Mouse (Mus musculus) MEL (cell line): ENCODE measurements around the gene Hoxa4.

Source experiments
- E2F4 ChIP-seq: IDR thresholded peaks from 2 replicates; pipeline ENCODE4 v1.6.1; 2011; ENCODE audit warnings: low read depth, low read length, improper control_type of control experiment, borderline replicate concordance
- EP300 ChIP-seq, 2 experiments: IDR thresholded peaks; 2 replicates each; pipeline ENCODE4 v1.6.1; 2011; ENCODE audit warnings: improper control_type of control experiment in 2 of 2, low read length in 2 of 2, low read depth in 1 of 2, mild to moderate bottlenecking in 1 of 2
- GATA1 ChIP-seq: IDR thresholded peaks from 2 replicates; pipeline ENCODE4 v1.6.1; 2011; ENCODE audit warnings: low read depth, low read length, improper control_type of control experiment
- JUND ChIP-seq: IDR thresholded peaks from 2 replicates; pipeline ENCODE4 v1.6.1; 2011; ENCODE audit warnings: low read depth, mild to moderate bottlenecking, improper control_type of control experiment, low read length
- MAFK ChIP-seq: IDR thresholded peaks from 2 replicates; pipeline ENCODE4 v1.6.1; 2011; ENCODE audit warnings: low read depth, mild to moderate bottlenecking, low read length, improper control_type of control experiment, borderline replicate concordance
- MEF2A ChIP-seq: IDR thresholded peaks from 2 replicates; pipeline ENCODE4 v1.6.1; 2014; ENCODE audit warnings: low read depth, mild to moderate bottlenecking, inconsistent platforms, low read length, improper control_type of control experiment; ENCODE audit not compliant: poor library complexity, insufficient replicate concordance, severe bottlenecking; ENCODE audit errors: extremely low read depth
- MYC ChIP-seq: IDR thresholded peaks from 2 replicates; pipeline ENCODE4 v1.6.1; 2011; ENCODE audit warnings: low read depth, mild to moderate bottlenecking, low read length, improper control_type of control experiment, moderate library complexity
- POLR2A ChIP-seq, 2 experiments: IDR thresholded peaks; 2 replicates each; pipeline ENCODE4 v1.6.1; 2011 to 2012; ENCODE audit warnings: low read length in 2 of 2, mild to moderate bottlenecking in 2 of 2, control low read depth in 1 of 2, improper control_type of control experiment in 1 of 2, low read depth in 1 of 2, moderate library complexity in 1 of 2; ENCODE audit not compliant: control insufficient read depth in 1 of 2, insufficient read depth in 1 of 2, poor library complexity in 1 of 2
- RCOR1 ChIP-seq: IDR thresholded peaks from 2 replicates; pipeline ENCODE4 v1.6.1; 2012; ENCODE audit warnings: low read depth, mild to moderate bottlenecking, inconsistent platforms, low read length, improper control_type of control experiment
- TCF12 ChIP-seq: IDR thresholded peaks from 2 replicates; pipeline ENCODE4 v1.6.1; 2014; ENCODE audit warnings: low read depth, mild to moderate bottlenecking, inconsistent platforms, low read length, improper control_type of control experiment, moderate library complexity
- USF1 ChIP-seq: IDR thresholded peaks from 2 replicates; pipeline ENCODE4 v1.6.1; 2014; ENCODE audit warnings: low read depth, mild to moderate bottlenecking, inconsistent platforms, low read length, improper control_type of control experiment, moderate library complexity
- ZMIZ1 ChIP-seq: IDR thresholded peaks from 2 replicates; pipeline ENCODE4 v1.6.1; 2012; ENCODE audit warnings: low read depth, mild to moderate bottlenecking, inconsistent platforms, low read length, improper control_type of control experiment, moderate library complexity

GRCm38 (mm10) chr6:52213119-52213986 lies 21.8 kb upstream of the Hoxa4 start, which contains the start of the genes Hoxa3 and Gm28308:
- TF ChIP-seq EP300 (IDR thresholded peaks at IDR 0.05; ENCODE audit: low read depth in 1 of 2, low read length in 2 of 2) (no peak), MAFK (no peak), MYC (no peak), POLR2A (IDR thresholded peaks at IDR 0.05; ENCODE audit: control insufficient read depth in 1 of 2, insufficient read depth in 1 of 2, low read depth in 1 of 2, low read length in 2 of 2, poor library complexity in 1 of 2) (no peak), GATA1 (no peak), ZMIZ1 (no peak), USF1 (no peak), TCF12 (no peak), MEF2A (no peak), JUND (no peak), RCOR1 (no peak), E2F4 (no peak)
